Mouse (Mus musculus) megakaryocyte, embryonic 14.5 days (primary cell): ENCODE data around the gene Itih2.

Experiments used
- FLI1 ChIP-seq: IDR thresholded peaks from 2 replicates; pipeline ENCODE4 v1.6.1; 2012; ENCODE audit warnings: low read length, inconsistent platforms, mixed read lengths
- GATA1 ChIP-seq: IDR thresholded peaks from 3 replicates; pipeline ENCODE4 v1.6.1; 2012; ENCODE audit warnings: mixed read lengths, low read length, inconsistent platforms, borderline replicate concordance

- TF ChIP-seq GATA1 (no peak), FLI1 (no peak)
These were observed 36.1 kb upstream of the Itih2 start for GRCm38 (mm10) chr2:10167283-10167682.
